Mouse (Mus musculus): ENCODE data around the gene Bri3. TPM values are rescaled to one million over a fixed set of nuclear protein-coding genes. Genes with fewer than 3 reads are reported as not detected.

Bri3 gene
- total and polyA plus RNA-seq, 2 experiments from 2014 or later = 17.6 to 138 TPM

GRCm38 (mm10) chr5:144279081-144279541 lies 34.9 kb downstream of the Bri3 start:
- no peaks in the 10 kb centered on the region for H3K27me3 ChIP-seq (ENCODE audit: insufficient read depth, low read length)
- no peak overlapping the region for H3K9ac ChIP-seq
- no peak overlapping the region for H3K4me2 ChIP-seq (ENCODE audit: low read depth)
- H3K36me3 ChIP-seq (ENCODE audit: insufficient read depth) = 0 out of 2 replicates have a peak, but pooled peaks cover 8% of the 10 kb centered on the region
- no peaks in the 10 kb centered on the region for H3K9me3 ChIP-seq (ENCODE audit: low read length)
- ATAC-seq (no peak), DNase-seq (no peak)
- no peak for TF ChIP-seq CTCF (IDR thresholded peaks at IDR 0.05; ENCODE audit: low read depth)
- no peak overlapping the region for H3K4me3 ChIP-seq (ENCODE audit: low read depth, low read length)
- H3K27ac ChIP-seq (ENCODE audit: low read depth, low read length) = no peak overlapping the region
- WGBS = 86% methylated on average over 9 of the region's 9 CpGs
- no peaks in the 10 kb centered on the region for H3K4me1 ChIP-seq (ENCODE audit: insufficient read depth)

- WGBS = 94% methylated on average over 13 of the region's 13 CpGs
- H3K9me3 ChIP-seq (ENCODE audit: low read length) = no peaks in the 10 kb centered on the region
These were observed 35.7 kb downstream of the Bri3 start for GRCm38 (mm10) chr5:144279926-144280325.

GRCm38 (mm10) chr5:144282470-144283260 lies 38.4 kb downstream of the Bri3 start:
- Histone ChIP-seq H3K9me3 (ENCODE audit: low read length) (no peaks in the 10 kb centered on the region), H3K4me3 (ENCODE audit: low read depth, low read length) (no peak overlapping the region), H3K4me2 (ENCODE audit: low read depth) (no peak overlapping the region), H3K27ac (ENCODE audit: low read depth, low read length) (no peak overlapping the region), H3K9ac (no peak overlapping the region), H3K36me3 (ENCODE audit: insufficient read depth) (0 out of 2 replicates have a peak, but pooled peaks cover 6% of the 10 kb centered on the region), H3K27me3 (ENCODE audit: insufficient read depth, low read length) (no peaks in the 10 kb centered on the region), H3K4me1 (ENCODE audit: insufficient read depth) (no peaks in the 10 kb centered on the region)
- 75% methylated on average over 11 of the region's 11 CpGs for WGBS
- TF ChIP-seq CTCF (IDR thresholded peaks at IDR 0.05; ENCODE audit: low read depth) = no peak
- no peak for DNase-seq
- ATAC-seq = no peak

More at GRCm38 (mm10) chr5:144279926-144280325, 35.7 kb downstream of the Bri3 start:
- DNase-seq (no peak), ATAC-seq (no peak)
- Histone ChIP-seq H3K4me3 (ENCODE audit: low read depth, low read length) (no peak overlapping the region), H3K27me3 (ENCODE audit: insufficient read depth, low read length) (no peaks in the 10 kb centered on the region), H3K9ac (no peak overlapping the region), H3K4me2 (ENCODE audit: low read depth) (no peak overlapping the region), H3K4me1 (ENCODE audit: insufficient read depth) (no peaks in the 10 kb centered on the region), H3K36me3 (ENCODE audit: insufficient read depth) (0 out of 2 replicates have a peak, but pooled peaks cover 8% of the 10 kb centered on the region), H3K27ac (ENCODE audit: low read depth, low read length) (no peak overlapping the region)
- no peak for TF ChIP-seq CTCF (IDR thresholded peaks at IDR 0.05; ENCODE audit: low read depth)

GRCm38 (mm10) chr5:144283551-144284031 lies 39.4 kb downstream of the Bri3 start:
- Histone ChIP-seq H3K4me1 (ENCODE audit: insufficient read depth) (no peaks in the 10 kb centered on the region), H3K27me3 (ENCODE audit: insufficient read depth, low read length) (no peaks in the 10 kb centered on the region), H3K4me2 (ENCODE audit: low read depth) (no peak overlapping the region), H3K27ac (ENCODE audit: low read depth, low read length) (no peak overlapping the region), H3K36me3 (ENCODE audit: insufficient read depth) (0 out of 2 replicates have a peak, but pooled peaks cover 6% of the 10 kb centered on the region), H3K4me3 (ENCODE audit: low read depth, low read length) (no peak overlapping the region), H3K9ac (no peak overlapping the region), H3K9me3 (ENCODE audit: low read length) (no peaks in the 10 kb centered on the region)
- no peak for DNase-seq
- 66% methylated on average over 8 of the region's 8 CpGs for WGBS
- ATAC-seq = no peak
- no peak for TF ChIP-seq CTCF (IDR thresholded peaks at IDR 0.05; ENCODE audit: low read depth)

- Histone ChIP-seq H3K9ac (no peak overlapping the region), H3K27me3 (ENCODE audit: insufficient read depth, low read length) (no peaks in the 10 kb centered on the region), H3K27ac (ENCODE audit: low read depth, low read length) (no peak overlapping the region), H3K4me2 (ENCODE audit: low read depth) (no peak overlapping the region), H3K36me3 (ENCODE audit: insufficient read depth) (no peaks in the 10 kb centered on the region), H3K4me3 (ENCODE audit: low read depth, low read length) (no peak overlapping the region), H3K4me1 (ENCODE audit: insufficient read depth) (no peaks in the 10 kb centered on the region), H3K9me3 (ENCODE audit: low read length) (no peaks in the 10 kb centered on the region)
- ATAC-seq = no peak
- DNase-seq = no peak
- TF ChIP-seq CTCF (IDR thresholded peaks at IDR 0.05; ENCODE audit: low read depth) = no peak
- WGBS = 84% methylated on average over 5 of the region's 5 CpGs
These were observed 40.4 kb downstream of the Bri3 start for GRCm38 (mm10) chr5:144284599-144284998.

GRCm38 (mm10) chr5:144286591-144287266 lies 42.5 kb downstream of the Bri3 start:
- H3K4me3 ChIP-seq (ENCODE audit: low read depth, low read length) = no peak overlapping the region
- no peak for TF ChIP-seq CTCF (IDR thresholded peaks at IDR 0.05; ENCODE audit: low read depth)
- H3K9ac ChIP-seq = no peak overlapping the region
- H3K36me3 ChIP-seq (ENCODE audit: insufficient read depth) = no peaks in the 10 kb centered on the region
- H3K27me3 ChIP-seq (ENCODE audit: insufficient read depth, low read length) = no peaks in the 10 kb centered on the region
- H3K9me3 ChIP-seq (ENCODE audit: low read length) = no peaks in the 10 kb centered on the region
- H3K4me2 ChIP-seq (ENCODE audit: low read depth) = no peak overlapping the region
- no peaks in the 10 kb centered on the region for H3K4me1 ChIP-seq (ENCODE audit: insufficient read depth)
- ATAC-seq = no peak
- 82% methylated on average over 9 of the region's 9 CpGs for WGBS
- no peak overlapping the region for H3K27ac ChIP-seq (ENCODE audit: low read depth, low read length)
- no peak for DNase-seq
